Mouse (Mus musculus): Measurements from ENCODE around the gene Rhou. TPM values are rescaled to one million over a fixed set of nuclear protein-coding genes. Genes with fewer than 3 reads are reported as not detected.

Gene Rhou
- polyA plus RNA-seq, 1 experiment, result 26.2 TPM

GRCm38 (mm10) chr8:123648245-123649170 lies 5.2 kb upstream of the Rhou start:
- no peak for DNase-seq (ENCODE audit: extremely low spot score in 1 of 2, low spot score in 1 of 2)

DNA sequence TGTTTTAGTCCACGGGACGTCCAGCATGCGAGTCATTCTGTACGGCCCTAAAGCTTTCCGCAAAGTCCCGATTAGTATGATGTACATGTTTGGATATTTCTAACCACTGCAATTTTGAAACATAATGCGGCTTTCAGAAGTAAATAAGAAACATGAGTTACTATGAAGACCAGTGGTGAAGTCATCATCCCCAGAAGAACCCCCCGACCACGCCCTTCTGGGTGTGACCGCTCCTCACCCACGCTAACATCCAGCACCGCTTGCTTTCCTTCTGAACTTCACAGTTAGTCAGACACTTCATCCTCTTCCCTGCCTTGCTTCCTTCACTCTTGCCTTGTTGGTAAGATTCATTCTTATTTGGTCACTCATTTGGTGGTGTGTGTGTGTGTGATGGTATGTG lies 4.2 kb upstream of the Rhou start:
- no peak for DNase-seq (ENCODE audit: extremely low spot score in 1 of 2, low spot score in 1 of 2)

GRCm38 (mm10) chr8:123651390-123652098 lies 2.2 kb upstream of the Rhou start:
- no peak for DNase-seq (ENCODE audit: extremely low spot score in 1 of 2, low spot score in 1 of 2)

DNA sequence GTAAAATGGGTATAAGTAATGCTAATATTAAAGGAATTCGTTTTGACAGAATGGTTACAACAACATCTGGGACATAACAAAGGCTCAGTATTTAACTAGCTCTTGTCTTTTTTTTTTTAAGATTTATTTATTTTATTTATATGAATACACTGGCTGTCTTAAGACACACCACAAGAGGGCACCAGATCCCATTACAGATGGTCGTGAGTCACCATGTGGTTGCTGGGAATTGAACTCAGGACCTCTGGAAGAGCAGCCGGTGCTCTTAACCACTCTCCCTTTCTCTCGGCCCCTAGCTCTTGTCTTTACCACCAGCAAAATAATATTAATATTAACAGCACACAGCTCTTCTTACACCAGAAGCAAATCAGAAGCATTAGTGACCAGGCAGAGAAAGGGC lies 1.1 kb upstream of the Rhou start:
- DNase-seq (ENCODE audit: extremely low spot score in 1 of 2, low spot score in 1 of 2), result peak in 1 of 2 experiments; percentile 39

DNA sequence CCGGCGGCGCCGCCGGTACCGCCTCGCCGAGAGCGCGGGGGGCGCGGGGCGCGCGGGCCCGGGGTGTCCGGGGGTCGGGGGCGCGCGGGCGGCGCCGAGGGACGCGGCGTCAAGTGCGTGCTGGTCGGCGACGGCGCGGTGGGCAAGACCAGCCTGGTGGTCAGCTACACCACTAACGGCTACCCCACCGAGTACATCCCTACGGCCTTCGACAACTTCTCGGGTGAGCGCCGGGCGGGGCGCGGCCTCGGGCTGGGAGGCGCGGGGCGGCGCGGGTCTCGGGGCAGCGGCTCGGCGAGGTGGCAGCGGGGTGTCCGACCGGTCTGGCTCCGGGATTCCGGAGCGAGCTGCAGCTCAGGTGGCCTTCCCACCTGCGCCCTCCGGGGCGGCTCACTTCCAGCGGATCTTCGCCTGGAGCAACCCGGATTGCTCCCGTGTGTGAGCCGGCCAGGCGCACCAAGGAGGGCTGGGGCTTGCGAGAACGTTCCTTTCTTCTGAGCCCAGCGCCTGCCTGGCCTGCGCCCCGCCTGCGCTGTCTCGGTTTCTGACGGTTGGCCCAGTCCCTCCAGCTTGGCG lies 353 bp downstream of the Rhou start:
- peak in 1 of 2 experiments; percentile 64 for DNase-seq (ENCODE audit: extremely low spot score in 1 of 2, low spot score in 1 of 2)

GRCm38 (mm10) chr8:123654763-123655162 lies 1.0 kb downstream of the Rhou start:
- no peak for DNase-seq (ENCODE audit: extremely low spot score in 1 of 2, low spot score in 1 of 2)

- no peak for DNase-seq (ENCODE audit: extremely low spot score in 1 of 2, low spot score in 1 of 2)
These were observed 1.6 kb downstream of the Rhou start for GRCm38 (mm10) chr8:123655351-123655779.

DNA sequence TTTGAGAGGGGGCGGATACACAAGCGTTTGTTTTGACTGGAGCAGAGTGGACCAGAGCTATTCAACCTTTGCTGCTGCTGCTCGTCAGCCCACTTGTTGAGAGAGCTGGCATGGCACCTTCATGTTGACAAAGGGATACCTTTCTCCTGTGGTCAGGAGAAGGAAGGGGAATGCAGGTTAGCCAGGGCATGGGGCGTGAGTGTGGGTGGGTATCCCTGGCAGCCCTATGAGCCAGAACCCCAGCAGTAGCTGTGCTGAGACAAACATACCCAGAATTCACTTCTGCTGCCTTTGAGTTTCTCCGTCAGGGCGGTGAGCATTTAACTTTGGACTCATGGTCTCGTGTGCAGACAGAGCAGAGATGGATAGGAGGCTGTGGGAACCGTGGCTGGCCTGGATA lies 4.1 kb downstream of the Rhou start:
- no peak for DNase-seq (ENCODE audit: extremely low spot score in 1 of 2, low spot score in 1 of 2)

DNA sequence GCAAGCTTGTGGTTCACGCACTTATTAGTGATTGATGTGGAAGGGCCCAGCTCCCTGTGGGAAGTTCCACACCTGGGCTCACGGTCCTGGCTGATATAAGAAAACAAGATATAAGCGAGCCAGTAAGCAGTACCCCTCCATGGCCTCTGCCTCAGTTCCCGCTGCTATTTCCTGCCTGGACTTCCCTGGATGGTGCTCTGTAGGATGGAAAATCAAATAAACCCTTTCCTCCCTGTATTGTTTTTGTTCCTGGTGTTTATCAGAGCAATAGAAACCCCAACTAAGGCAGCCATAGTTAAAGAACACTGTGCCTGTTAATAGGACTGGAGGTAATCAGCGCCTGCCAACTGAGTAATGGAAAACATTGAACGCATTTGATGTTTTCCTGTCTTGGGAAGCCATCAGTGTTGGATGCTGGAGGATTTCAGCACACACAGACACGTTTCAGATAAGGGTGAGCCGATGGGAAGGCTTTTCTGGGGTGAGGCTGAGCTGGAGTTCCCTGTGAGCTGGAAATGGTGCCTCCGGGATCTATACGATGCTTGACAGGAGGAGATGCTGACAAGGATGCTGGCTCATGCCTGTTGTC lies 5.8 kb downstream of the Rhou start:
- DNase-seq (ENCODE audit: extremely low spot score in 1 of 2, low spot score in 1 of 2), result no peak

DNA sequence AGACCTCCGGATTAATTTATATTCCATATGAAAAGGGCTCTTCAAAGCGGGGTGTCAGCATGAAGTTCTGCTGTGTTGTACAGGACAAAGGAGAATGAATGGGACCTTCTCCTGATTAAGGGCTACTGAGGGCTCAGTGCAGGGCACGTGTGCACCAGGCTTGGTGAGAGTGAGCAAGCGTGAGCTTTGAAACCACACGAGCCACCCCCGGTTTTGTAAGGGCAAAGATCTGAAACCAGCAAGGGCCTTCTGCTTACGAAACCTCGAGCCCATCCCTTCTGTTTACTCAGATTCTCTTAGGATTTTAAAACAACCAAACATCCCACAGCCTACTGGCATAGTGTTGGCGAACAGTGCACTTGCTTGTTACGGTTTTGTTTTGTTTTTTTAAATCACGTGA lies 7.8 kb downstream of the Rhou start:
- DNase-seq (ENCODE audit: extremely low spot score in 1 of 2, low spot score in 1 of 2), result no peak

DNA sequence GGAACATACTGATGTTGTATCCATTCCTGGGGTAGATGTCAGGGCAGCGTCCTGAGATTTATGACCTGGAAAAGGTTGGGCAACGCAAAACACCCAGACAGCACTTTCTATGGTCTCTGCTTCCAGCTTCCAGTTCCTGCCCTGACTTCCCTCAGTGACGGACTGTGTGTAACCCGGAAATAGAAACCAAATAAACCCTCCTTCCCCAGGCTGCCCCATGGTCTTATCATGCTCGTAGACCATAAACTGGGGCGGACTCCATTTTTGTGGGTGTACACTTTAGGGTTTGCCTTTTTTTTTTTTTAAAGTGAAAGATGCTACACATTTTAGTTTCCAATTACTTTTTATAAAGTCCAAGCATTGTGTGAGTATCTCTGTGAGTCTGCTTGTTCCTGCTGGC lies 11.9 kb downstream of the Rhou start:
- DNase-seq (ENCODE audit: extremely low spot score in 1 of 2, low spot score in 1 of 2), result no peak

DNA sequence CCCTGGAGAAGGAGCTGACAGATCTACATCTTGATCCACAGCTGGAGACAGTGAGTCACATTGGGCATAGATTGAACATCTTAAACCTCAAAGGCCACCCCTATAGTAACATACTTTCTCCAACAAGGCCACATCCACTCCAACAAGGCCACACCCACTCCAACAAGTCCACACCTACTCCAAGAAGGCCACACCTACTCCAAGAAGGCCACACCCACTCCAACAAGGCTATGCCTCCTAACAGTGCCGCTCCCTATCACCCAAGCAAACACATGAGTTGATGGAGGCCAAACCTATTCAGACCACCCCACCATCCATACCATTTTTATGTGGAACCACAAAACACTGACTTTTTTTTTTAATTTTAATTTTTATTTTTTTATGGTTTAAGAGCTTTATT lies 13.1 kb downstream of the Rhou start:
- DNase-seq (ENCODE audit: extremely low spot score in 1 of 2, low spot score in 1 of 2), result no peak

DNA sequence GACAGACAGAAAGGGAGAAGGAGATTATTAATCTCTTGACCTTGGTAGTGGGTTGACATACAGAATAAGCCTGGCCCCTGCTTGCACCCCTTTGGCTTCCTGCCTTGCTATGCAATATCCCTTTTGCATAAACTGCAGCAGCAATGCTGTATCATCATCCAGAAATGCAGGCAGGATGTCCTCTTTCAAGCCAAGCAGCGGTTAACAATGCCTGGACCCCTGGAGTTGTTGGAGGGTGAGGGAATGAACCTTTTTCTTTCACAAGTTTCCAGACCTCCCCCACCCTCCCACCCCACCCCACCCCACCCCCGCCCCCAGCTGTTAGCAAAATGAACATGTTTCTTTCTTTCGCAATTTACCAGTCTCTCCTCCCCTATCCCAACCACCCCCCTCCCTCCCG lies 15.0 kb downstream of the Rhou start:
- no peak for DNase-seq (ENCODE audit: extremely low spot score in 1 of 2, low spot score in 1 of 2)

DNA sequence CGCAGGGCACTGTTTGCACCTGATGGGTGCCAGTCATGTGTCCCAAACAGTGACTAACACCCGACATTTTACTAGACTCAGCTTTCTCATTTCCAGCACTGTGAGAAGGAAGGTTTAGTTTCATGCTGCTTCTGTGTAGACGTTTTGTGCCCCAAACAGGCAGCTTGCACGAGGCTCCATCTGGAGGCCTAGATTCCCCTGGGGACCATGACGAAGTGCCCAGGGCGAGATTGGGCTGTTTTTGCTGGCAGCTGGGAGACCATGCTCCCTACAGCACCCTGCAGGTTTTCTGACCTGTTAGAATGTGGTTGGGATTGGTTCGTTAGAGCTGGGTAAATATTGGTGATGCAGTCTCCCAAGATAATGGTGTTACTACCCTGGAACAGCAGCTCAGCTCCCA lies 17.0 kb downstream of the Rhou start:
- no peak for DNase-seq (ENCODE audit: extremely low spot score in 1 of 2, low spot score in 1 of 2)

- DNase-seq (ENCODE audit: extremely low spot score in 1 of 2, low spot score in 1 of 2), result no peak
These were observed 17.7 kb downstream of the Rhou start for GRCm38 (mm10) chr8:123671454-123671853.

DNA sequence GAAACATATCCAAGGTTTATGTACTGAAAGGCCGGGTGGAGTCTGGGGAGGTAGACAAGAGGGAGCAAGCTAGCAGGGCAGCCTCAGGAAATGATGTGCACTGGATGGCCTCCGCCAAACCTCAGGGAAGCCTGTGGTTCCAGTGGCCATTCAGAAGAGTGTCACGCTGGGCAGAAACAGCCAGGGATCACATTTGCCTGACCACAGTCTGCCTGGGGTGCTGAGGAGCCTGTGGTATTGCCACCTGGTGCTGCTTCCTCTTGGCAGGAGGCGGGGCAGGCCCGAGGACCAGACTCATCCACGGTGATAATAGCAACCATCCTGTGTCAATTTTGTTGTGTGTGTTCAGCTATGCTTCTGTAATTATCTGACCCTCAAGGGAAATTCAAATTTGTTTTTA lies 18.9 kb downstream of the Rhou start:
- no peak for DNase-seq (ENCODE audit: extremely low spot score in 1 of 2, low spot score in 1 of 2)

DNA sequence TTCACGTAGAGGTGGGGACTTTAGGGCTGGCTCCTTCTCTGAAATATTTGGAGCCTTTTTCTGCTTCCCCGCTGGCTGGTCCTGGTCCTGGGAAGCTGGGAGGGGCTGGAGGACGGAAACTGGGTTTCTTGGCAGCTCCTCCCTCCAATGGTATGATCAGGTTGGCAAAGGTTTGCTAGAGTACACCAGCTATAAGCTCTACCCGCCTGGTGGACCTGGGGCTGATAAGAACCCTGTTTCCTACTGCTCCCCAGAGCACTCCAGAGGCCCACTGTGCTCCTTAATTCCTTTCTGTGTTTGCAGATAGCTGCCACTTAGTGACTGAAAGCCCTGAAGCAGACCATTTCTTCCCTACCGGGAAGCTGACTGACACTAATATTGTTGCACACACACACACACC lies 21.9 kb downstream of the Rhou start:
- DNase-seq (ENCODE audit: extremely low spot score in 1 of 2, low spot score in 1 of 2), result no peak

GRCm38 (mm10) chr8:123678390-123678789 lies 24.7 kb downstream of the Rhou start:
- no peak for DNase-seq (ENCODE audit: extremely low spot score in 1 of 2, low spot score in 1 of 2)

GRCm38 (mm10) chr8:123682073-123682761 lies 28.5 kb downstream of the Rhou start:
- no peak for DNase-seq (ENCODE audit: extremely low spot score in 1 of 2, low spot score in 1 of 2)

DNA sequence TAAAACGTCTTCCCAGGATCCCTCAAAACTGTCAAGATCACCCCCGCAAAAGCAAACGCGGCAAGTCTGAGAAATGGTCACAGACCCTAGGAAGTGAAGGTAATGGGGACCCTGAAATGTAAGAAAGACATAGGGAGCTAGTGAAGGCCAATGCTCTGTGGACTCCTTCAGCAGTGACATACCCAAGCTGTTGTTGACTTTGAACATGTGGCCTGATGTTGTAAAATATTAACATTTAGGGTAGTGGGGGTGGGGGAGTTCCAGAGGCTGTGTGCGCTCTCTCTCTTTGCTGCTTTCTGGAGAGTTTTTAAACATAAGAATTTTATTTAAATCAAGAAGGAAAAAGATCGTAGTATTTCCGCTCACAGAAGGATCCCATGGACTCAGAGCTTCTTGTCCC lies 29.6 kb downstream of the Rhou start:
- no peak for DNase-seq (ENCODE audit: extremely low spot score in 1 of 2, low spot score in 1 of 2)

DNA sequence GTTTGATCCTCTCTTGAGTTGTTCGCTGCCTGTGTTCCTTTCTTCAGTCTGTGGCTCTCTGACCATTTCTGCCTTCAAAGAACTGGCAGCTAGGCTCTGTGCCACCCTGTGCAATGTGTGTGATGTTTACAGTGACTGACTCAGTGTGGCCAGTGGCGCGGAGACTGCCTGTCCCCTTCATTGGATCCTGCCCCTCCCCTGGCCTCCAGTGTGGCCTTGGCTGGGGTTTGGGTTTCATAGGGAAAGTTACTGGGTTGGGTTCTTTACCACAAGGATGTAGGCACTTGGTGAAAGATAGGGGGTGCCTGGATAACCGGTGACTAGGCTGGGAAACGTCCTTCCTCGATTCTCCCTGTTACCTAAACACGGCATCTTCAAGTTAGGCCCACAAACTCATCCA lies 31.1 kb downstream of the Rhou start:
- no peak for DNase-seq (ENCODE audit: extremely low spot score in 1 of 2, low spot score in 1 of 2)
